Mouse (Mus musculus) intestine, embryonic 16.5 days (tissue): ENCODE results near the gene Tmem222. TPM values are rescaled to one million over a fixed set of nuclear protein-coding genes. Genes with fewer than 3 reads are reported as not detected.

Experiments used
- ATAC-seq: fragments of 200-750 bp; cut with Nextera tagmentation; 2 replicates; pipeline ENCODE4 v1.8.0; 2017; ENCODE audit warnings: moderate TSS enrichment, moderate library complexity
- H3K27ac ChIP-seq: fragments of 300-500 bp; sonication (generic); 2 replicates; pipeline ENCODE4 v1.5.1; 2014; ENCODE audit warnings: mild to moderate bottlenecking, low read length
- H3K27me3 ChIP-seq: fragments of 300-500 bp; sonication (generic); replicated peaks from 2 replicates; pipeline ENCODE4 v1.6.1; 2014; ENCODE audit warnings: low read length, control low read depth, mixed read lengths; ENCODE audit not compliant: control insufficient read depth, insufficient read depth
- H3K36me3 ChIP-seq: fragments of 300-500 bp; sonication (generic); 2 replicates; pipeline ENCODE4 v1.6.1; 2014; ENCODE audit warnings: low read length, control low read depth; ENCODE audit not compliant: control insufficient read depth, insufficient read depth
- H3K4me1 ChIP-seq: fragments of 300-500 bp; sonication (generic); 2 replicates; pipeline ENCODE4 v1.6.1; 2014; ENCODE audit warnings: low read length, control low read depth, mixed read lengths; ENCODE audit not compliant: control insufficient read depth, insufficient read depth
- H3K4me2 ChIP-seq: fragments of 300-500 bp; sonication (generic); 2 replicates; pipeline ENCODE4 v1.6.1; 2014; ENCODE audit warnings: low read depth, low read length, control low read depth
- H3K4me3 ChIP-seq: fragments of 300-500 bp; sonication (generic); 2 replicates; pipeline ENCODE4 v1.5.1; 2014; ENCODE audit warnings: mild to moderate bottlenecking, low read length
- H3K9ac ChIP-seq: fragments of 300-500 bp; sonication (generic); 2 replicates; pipeline ENCODE4 v1.6.1; 2014; ENCODE audit warnings: low read depth, low read length
- H3K9me3 ChIP-seq: fragments of 300-500 bp; sonication (generic); 2 replicates; pipeline ENCODE4 v1.6.1; 2016; ENCODE audit warnings: low read length, control low read depth; ENCODE audit not compliant: control insufficient read depth
- WGBS: fragments of 180-500 bp; shearing (Covaris S2); extraction: QIAGEN DNeasy Blood & Tissue Kit; methylation state at CpG from one replicate; pipeline ENCODE4 v1.1.7; 2014; 5-methylcytosine and 5-hydroxymethylcytosine counted together
- polyA plus RNA-seq: library from polyadenylated mRNA; unstranded; fragments of >200 nt; fragmentation: Nextera tagmentation; extraction: Ambion mirVana; gene quantifications from 2 replicates; pipeline ENCODE4 v1.2.1, GENCODE M21; 2015

Tmem222 gene
- polyA plus RNA-seq, 1 experiment from 2014 or later = 75.7 TPM

DNA sequence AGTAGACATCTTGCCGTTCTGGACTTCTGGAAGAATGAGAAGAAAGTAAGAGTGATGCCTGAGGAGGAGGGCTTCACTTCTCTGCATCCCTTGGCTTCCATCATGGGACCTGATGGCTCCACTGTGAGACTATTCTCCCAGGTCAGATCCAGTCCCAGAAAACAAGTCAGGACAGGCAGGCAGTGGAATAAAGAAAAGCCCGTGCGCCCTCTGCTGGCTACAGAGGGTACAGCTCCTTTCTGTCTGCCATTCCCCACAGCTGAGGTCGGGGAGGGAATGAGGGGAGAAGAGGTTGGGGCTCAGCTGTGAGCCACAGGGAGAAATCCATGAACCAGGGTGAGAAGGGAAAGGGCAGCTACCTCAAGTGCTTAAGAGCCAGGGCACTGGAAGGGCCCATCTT is 24.2 kb upstream of the Tmem222 start:
- WGBS = 25% methylated on average over 4 of the region's 4 CpGs
- Histone ChIP-seq H3K4me2 (no peak overlapping the region), H3K27me3 (no peaks in the 10 kb centered on the region), H3K4me1 (peaks cover 7% of the 10 kb centered on the region), H3K9ac (no peak overlapping the region), H3K36me3 (0 out of 2 replicates have a peak, but pooled peaks cover 3% of the 10 kb centered on the region), H3K27ac (no peak overlapping the region), H3K9me3 (no peaks in the 10 kb centered on the region), H3K4me3 (no peak overlapping the region)
- no peak for ATAC-seq

DNA sequence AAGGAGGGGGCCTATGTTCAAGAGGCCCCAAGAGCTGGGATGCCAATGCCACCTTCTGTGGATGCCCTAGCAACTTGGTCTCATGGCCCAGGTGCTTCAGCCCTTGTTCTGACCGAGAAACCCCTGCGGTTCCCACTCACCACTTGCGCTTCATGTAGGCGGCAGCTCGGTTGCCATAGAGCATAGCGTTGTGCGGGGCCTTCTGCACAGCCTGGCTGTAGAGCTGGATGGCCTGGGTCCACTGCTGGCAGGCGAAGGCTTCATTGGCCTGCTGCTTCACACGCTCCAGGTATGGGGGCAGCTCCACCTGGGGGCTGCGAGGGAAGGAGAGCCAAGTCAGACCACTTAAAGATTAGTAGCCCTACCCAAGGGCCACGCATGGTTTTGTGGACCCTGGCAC is 22.8 kb upstream of the Tmem222 start:
- Histone ChIP-seq H3K4me1 (peaks cover 7% of the 10 kb centered on the region), H3K9me3 (no peaks in the 10 kb centered on the region), H3K9ac (no peak overlapping the region), H3K27ac (no peak overlapping the region), H3K4me2 (no peak overlapping the region), H3K36me3 (peaks cover 8% of the 10 kb centered on the region; the same call in 1 of the 2 replicates), H3K27me3 (no peaks in the 10 kb centered on the region), H3K4me3 (no peak overlapping the region)
- no peak for ATAC-seq
- WGBS = 88% methylated on average over 11 of the region's 11 CpGs

DNA sequence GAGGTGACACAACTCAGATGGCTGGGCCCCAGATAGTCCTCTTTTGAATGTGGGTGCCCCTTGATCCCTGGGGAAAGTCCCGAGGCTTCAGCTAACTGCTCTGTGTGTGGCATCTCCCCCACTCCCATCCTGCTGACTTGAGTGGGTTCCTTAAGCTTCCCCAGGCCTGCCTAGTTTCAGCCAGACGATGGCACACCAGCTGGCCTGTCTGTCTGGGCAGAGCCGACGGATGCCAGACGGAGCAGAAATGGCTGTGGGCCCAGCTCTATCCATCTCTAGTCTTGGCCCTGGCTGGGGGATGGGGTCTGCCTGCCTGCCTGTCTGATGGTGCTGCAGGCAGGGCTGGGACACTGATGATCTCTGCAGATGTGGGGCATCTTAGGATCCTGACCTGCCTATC is 22.1 kb upstream of the Tmem222 start:
- Histone ChIP-seq H3K9me3 (no peaks in the 10 kb centered on the region), H3K9ac (no peak overlapping the region), H3K4me2 (no peak overlapping the region), H3K27me3 (no peaks in the 10 kb centered on the region), H3K4me1 (peaks cover 7% of the 10 kb centered on the region), H3K27ac (no peak overlapping the region), H3K36me3 (peaks cover 12% of the 10 kb centered on the region; the same call in 1 of the 2 replicates), H3K4me3 (no peak overlapping the region)
- WGBS = 47% methylated on average over 5 of the region's 5 CpGs
- ATAC-seq = no peak

DNA sequence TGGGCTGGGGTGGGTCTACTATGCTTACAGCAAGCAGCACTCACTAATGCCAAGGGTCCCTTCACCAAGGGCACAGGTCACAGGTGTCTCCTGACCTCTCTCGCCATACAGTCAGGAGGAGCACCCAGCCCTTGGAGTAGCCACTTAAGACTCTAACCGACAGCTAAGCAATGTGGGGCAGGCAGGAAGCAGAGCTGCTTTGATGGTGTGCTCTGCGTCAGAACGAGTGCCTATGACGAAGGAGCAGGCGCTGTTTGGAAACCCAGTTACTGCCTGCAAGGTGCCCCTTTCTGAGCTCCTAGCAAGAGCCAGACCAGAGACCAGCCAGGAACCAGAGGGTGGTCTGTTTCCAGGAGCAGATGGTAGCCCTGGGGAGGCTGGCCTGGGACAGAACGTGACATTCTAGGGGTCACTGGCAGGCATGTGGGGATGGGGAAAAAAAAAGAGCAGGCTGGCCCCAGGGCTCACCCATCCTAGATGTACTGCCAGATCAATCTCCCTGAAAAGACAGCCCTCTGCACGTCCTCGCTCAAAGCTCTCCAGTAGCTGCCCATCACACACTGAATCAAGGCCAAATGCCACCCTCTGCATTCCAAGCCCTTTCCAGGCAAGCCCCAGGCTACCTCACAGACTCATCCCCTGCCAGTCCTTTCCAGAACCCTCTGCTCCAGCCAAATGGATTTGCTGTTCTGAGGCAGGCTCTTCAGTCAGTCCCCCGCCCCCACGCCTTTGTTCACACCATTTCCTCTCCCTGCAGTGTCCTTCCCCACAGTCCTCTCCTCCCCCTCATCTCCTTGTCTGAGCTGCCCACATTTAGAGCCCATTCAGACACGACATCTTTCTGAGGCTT is 21.1 kb upstream of the Tmem222 start:
- Histone ChIP-seq H3K27me3 (no peaks in the 10 kb centered on the region), H3K36me3 (peaks cover 12% of the 10 kb centered on the region; the same call in 1 of the 2 replicates), H3K4me3 (no peak overlapping the region), H3K4me1 (peaks cover 7% of the 10 kb centered on the region), H3K9me3 (no peaks in the 10 kb centered on the region), H3K4me2 (no peak overlapping the region), H3K9ac (0 out of 2 replicates have a peak overlapping the region, but pooled peaks have one; percentile 16), H3K27ac (peak overlapping the region; percentile 57)
- ATAC-seq = no peak
- WGBS = 52% methylated on average over 12 of the region's 12 CpGs

DNA sequence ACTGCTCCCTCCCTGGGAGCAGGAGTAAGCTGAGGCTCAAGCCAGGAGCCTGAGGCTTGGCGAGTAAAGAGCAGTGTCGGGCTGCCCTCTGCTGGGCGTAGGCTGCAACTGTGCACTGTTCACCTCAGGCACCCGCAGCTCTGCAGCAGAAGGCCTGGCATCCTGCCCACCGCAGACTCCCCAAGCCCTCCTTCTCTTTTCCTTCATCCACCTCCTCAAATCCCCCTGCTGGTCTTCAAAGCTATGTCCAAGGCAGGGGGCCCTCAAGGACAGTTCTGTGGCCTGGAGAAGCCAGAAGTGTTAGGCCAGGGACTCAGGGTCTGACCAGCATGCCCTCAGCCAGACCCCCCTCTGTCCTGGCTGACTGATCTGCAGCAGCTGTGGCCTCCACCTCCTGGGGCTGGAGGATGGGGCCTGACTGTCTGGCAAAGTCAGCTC is 20.2 kb upstream of the Tmem222 start:
- Histone ChIP-seq H3K36me3 (peaks cover 12% of the 10 kb centered on the region; the same call in 1 of the 2 replicates), H3K27ac (peak overlapping the region; percentile 57)
- ATAC-seq = peak; percentile 82

DNA sequence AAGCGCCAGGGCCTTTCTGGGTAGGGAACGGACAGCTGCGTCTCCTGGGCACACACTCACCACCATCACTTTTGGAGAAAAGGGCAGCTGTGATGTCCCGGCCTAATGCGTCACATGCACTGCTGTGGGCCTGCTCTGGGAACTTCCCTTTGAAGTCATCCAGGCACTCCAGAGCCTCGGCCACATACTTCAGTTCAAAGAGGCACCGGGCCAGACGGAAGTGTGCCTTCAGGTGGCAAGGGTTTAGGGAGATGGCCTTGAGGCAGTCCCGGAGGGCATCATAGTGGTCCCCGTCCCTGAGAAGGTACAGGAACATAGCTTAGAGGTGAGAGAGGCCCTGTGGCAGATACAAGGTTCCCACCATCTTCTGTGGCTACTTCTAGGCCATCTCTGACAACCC is 19.8 kb upstream of the Tmem222 start:
- WGBS = 68% methylated on average over 10 of the region's 10 CpGs
- Histone ChIP-seq H3K9me3 (no peaks in the 10 kb centered on the region), H3K4me2 (no peak overlapping the region), H3K9ac (no peak overlapping the region), H3K4me1 (peaks cover 16% of the 10 kb centered on the region), H3K4me3 (no peak overlapping the region), H3K27ac (no peak overlapping the region), H3K27me3 (no peaks in the 10 kb centered on the region), H3K36me3 (peaks cover 12% of the 10 kb centered on the region; the same call in 1 of the 2 replicates)
- no peak for ATAC-seq

More for the DNA sequence above, 20.2 kb upstream of the Tmem222 start:
- H3K9me3 ChIP-seq = no peaks in the 10 kb centered on the region
- H3K4me1 ChIP-seq = peaks cover 16% of the 10 kb centered on the region
- H3K4me2 ChIP-seq = no peak overlapping the region
- WGBS = under 1% methylated on average over 5 of the region's 5 CpGs
- H3K9ac ChIP-seq = 0 out of 2 replicates have a peak overlapping the region, but pooled peaks have one; percentile 17
- H3K27me3 ChIP-seq = no peaks in the 10 kb centered on the region
- H3K4me3 ChIP-seq = no peak overlapping the region

DNA sequence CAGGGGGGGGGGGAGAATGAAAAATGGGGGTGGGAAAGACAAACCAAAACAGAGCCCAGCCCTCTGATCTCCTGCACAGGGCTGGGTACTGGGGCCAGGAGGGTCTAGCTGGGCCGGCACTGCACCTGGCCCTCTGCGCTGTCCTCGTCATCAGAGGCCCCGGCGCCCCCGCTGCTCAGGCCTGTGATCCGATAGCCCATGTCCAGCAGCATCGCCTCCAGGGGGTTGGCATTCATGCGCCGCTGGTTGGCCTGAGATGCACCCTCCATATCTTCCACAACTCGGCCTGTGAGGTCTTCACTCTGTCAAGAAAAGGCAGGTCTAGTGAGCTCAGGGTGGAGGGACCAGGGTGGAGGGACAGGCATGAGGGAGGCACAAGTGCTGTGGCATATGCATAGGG is 16.5 kb upstream of the Tmem222 start:
- Histone ChIP-seq H3K36me3 (peaks cover 9% of the 10 kb centered on the region; the same call in 1 of the 2 replicates), H3K4me3 (no peak overlapping the region), H3K4me2 (no peak overlapping the region), H3K27me3 (no peaks in the 10 kb centered on the region), H3K4me1 (peaks cover 16% of the 10 kb centered on the region), H3K9ac (no peak overlapping the region), H3K27ac (no peak overlapping the region), H3K9me3 (no peaks in the 10 kb centered on the region)
- ATAC-seq = no peak
- WGBS = 64% methylated on average over 11 of the region's 11 CpGs

DNA sequence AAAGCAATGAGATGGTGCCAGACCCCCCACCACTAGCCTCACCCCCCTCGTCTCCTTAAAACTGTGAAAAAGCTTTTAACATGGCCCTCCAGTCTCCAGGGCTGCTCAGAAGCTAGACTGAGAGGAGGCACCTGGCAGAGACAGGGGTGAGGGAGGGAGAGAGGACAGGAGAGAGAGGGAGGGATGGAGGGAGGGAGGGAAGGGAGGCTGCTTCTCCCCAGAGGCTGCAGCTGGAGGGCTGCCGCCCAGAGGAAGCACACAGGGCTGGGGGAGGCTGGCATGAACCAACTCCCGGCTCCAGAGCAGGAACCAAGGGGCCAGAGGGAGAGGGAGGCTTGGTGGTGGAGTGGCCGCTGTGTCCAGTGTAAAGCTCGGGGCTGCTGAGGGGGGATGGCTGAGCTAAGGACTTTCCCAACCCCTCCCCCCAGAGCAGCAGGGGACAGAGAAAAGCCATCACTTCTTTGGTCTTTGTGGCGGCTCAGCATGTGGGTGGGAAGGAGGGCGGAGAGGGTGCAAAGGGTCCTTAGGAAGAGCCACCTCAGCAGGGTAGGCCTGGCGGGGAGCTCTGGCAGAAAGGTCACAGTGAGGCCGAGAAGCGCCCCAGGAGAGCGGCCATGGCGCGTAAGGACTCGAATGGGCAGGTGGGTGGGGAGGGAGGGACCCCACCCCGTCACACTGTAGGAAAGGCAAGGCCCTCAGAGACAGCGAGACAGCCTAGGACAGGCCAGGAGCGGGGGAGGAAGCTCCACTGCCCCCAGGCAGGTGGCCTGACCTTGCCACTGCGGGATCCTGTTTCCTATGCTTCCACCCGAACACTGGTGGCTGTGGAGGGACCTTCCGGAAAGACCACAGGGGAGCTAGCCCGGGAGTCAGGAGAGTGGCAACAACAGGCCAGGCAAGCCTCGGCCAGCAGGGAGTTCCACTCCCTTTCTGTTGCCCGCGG is 15.6 kb upstream of the Tmem222 start:
- 44% methylated on average over 24 of the region's 24 CpGs for WGBS
- Histone ChIP-seq H3K27me3 (no peaks in the 10 kb centered on the region), H3K4me1 (peaks cover 12% of the 10 kb centered on the region), H3K9ac (peak overlapping the region; percentile 37), H3K9me3 (no peaks in the 10 kb centered on the region), H3K4me3 (no peak overlapping the region), H3K4me2 (no peak overlapping the region), H3K36me3 (peaks cover 9% of the 10 kb centered on the region; the same call in 1 of the 2 replicates), H3K27ac (no peak overlapping the region)
- ATAC-seq = peak; percentile 38

DNA sequence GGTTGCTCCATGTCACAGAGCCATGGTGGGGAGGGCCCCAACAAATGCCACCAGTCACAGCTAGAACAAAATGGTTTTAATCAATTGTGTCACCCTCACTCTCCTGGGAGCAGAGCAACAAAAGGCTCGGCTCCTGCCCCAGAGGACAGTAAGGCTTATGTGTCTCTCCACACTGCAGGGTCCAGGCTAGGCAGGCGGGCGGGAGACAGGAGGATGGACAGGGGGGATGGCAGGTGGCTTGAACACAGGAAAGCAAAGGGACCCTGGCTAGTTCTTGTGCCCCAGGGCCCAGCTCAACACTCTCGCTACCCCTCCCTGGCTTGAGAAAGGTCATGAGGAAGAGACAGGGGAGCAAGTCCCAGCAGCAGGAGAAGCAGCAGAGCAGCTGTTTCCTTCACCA is 14.8 kb upstream of the Tmem222 start:
- H3K4me3 ChIP-seq = no peak overlapping the region

More for the DNA sequence above, 14.8 kb upstream of the Tmem222 start:
- peaks cover 9% of the 10 kb centered on the region; the same call in 1 of the 2 replicates for H3K36me3 ChIP-seq
- no peak overlapping the region for H3K9ac ChIP-seq
- WGBS = 76% methylated on average over 4 of the region's 4 CpGs
- ATAC-seq = no peak
- H3K4me2 ChIP-seq = no peak overlapping the region
- no peaks in the 10 kb centered on the region for H3K9me3 ChIP-seq
- H3K4me1 ChIP-seq = peaks cover 8% of the 10 kb centered on the region
- no peak overlapping the region for H3K27ac ChIP-seq
- H3K27me3 ChIP-seq = no peaks in the 10 kb centered on the region
